Mouse (Mus musculus) inflammation-experienced regulatory T-cells, adult 6 months (primary cell): ENCODE measurements around the gene Art4. TPM values are rescaled to one million over a fixed set of nuclear protein-coding genes. Genes with fewer than 3 reads are reported as not detected.
"Not testable (repeated sequence)": the region's sequence is repeated elsewhere in the genome, so short reads cannot be mapped to it uniquely, and the experiment has no call there.

Source experiments
- ATAC-seq: one replicate; pipeline ENCODE4 v1.8.0; 2017
- polyA plus RNA-seq, 3 experiments: library from polyadenylated mRNA; unstranded; fragments of 100-300 nt; shearing (Covaris generic); gene quantifications; one replicate each; pipeline ENCODE4 v1.2.1; 2017

Gene Art4
- 1 to 10 TPM in 2 of 3 experiments, not detected in 1; 1.5 to 2.3 TPM for polyA plus RNA-seq

DNA sequence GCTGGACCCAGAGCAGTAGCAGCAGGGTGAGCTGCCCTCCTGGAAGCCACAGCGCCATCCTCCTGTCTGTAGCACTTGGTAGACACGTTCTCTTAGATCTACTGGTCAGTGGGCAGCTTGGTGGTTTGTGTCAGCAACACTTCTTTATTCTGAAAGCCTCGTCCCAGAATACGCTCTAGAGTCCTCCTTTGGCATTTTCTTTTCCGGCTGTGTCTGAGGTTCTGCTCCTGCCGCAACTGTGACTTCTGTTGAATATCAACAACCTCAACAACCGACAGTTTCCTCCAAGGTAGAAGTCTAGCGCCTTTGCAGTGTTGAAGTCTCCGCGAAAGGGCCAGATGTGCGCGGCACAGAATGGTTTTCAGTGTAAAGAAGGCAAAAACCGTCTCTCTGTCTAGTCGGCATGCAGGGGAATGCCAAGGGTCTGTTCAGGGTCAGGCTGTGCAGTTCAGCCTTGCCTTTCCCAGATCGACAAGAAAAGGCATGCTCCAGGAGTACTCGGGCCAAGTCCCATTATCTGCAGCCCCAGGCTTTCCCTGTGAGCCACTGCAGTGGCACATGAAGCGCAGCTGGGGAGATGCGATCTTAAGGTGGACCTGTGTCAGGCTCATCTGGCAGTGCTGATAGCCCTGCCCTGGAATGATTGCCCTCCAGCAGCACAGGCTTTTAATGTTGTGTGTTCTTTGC, at the start of gene Art4:
Gene Art4 (minus strand): TSS at position 548 of the 687 bp plus-strand sequence.
- ATAC-seq, result no peak

DNA sequence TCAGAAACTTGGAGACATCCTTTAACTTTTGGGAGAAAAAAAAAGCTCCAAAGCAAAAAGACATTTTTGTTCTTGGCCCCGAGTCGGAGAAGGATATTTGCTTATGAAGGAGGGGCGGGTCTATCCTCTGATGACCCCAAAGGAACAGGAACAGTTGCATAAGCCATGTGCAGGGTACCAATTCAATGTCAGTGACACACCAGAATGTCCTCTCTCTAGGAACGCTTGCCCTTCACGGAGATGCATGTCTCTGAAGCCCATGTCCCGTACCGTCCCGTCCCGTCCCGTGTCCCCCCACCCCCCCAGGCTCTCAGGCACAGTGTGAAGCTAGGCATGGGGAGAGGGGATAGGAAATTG, 49.4 kb upstream of the Art4 start:
- no peak for ATAC-seq

DNA sequence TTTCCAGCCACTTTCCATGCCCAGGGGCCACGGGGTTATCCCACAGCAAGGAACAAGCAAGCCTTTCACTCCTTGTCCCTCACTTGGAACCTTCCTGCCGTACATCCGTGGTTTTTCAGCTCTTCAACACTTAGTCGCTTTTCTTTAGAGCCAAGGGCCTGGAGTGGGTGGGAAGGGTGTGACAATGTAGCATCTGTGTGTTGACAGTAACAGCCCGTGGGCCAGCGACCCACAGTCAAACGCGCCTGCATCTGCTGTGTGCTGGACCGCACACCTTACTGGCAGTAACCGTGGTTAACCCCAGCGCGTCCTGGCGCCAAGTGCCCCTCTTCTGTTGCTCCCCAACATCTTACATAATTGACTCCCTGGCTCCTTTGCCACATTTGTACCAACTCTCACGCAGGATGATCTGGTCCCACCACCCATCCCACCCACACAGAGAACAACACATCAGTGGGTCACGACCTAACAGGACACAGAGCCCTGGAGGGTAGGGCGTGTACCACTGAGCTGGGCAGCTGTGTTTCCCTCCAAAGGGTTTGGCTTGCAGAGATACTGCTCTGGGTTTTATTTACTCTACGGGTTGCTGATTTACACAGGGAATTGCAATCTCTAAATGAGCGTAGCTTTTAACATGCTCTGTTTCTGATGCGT, 48.9 kb upstream of the Art4 start:
- ATAC-seq, result no peak

DNA sequence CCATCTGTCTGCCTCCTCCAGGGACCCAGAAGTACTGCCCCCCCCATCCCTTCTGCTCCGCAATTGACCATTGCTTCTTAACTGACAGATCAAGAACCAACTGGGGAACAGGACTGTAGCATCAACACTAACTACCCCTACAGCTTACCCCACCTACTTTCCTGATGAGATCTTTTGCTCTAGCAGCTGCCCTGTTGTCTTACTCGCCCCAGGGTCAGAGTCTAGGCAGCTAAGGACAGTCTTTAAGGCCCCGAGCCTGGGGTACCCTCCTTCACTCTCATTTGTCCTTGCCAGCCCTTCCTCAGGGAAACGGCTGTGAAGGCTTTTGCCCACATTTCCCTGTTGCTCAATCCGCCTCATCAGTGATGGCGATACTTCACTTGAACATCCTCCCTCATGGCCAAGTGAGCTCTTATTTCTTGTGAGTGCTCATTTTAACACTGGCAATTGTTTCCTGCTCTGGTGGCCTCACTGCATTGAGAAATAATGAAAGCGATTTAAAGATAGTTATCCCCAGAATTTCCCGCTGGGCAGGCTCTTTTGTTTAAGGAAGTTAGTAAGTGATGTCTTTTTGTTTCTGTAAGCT, 46.4 kb upstream of the Art4 start:
- no peak for ATAC-seq

DNA sequence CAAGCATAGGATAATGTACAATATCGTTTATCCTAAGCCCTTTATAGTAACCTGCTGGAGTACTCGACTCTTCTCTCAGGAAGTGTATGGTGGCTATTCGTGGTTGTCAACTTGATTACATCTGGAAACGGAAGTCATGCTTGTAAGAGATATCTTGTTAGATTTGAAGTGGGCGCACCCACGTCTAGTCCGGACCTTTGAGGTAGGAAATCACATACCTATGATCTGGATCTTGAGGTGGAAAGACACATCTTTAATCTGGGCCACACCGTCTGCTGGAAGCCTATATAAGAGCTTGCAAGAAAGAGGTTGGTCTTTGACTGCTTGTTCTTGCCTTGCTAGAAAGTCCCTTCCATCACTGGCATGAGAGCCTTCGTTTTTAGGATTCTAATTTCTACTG, 45.0 kb upstream of the Art4 start:
- ATAC-seq, result peak; percentile 23

DNA sequence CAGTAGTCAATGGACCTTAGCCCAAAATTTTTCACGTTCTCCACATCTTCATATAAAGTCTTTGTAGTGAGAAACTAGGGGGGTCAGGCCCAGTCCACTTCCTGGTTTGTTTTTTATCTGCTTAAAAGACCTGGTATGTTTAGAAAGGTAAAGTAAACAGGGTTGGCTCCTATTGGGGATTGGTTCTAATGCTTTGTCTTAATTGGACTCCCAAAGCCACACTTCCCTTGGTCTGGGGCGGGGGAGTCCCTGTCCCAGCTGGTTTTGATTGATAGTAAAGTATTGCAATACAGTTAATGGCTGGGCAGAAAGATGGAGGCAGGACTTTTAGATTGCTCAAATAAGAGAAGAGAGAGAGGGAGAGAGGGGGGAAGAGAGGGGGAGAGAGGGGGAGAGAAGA, 43.5 kb upstream of the Art4 start:
- no peak for ATAC-seq

DNA sequence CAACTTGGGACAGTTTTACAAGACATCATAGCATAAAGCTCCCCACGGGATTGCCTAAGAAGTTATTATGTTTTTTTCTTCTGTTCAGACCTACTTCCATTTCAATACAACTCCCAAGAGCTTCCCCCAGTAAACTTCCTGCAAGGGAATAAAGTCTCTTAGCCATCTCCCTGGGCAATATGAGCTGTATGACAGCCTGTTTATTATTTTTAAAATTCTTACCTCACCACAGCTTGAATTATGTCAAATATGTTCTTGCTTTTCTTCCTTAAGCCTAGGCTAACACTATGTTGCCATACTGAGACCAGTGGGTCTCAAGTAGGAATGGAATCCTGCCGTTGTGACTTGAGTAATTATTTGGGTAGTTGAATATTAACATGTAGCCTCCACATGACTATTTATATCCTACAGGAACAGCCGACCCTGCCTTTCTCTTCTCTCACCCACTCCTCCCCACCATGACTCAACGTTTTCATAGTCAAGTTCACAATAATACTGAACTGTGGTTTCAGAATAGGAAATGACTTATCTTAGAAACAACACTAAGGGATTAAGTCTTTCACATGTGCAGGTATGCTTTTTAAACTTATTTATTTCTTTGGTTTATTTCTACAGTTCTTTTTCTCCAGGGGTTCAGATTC, 43.0 kb upstream of the Art4 start:
- peak; percentile 24 for ATAC-seq

DNA sequence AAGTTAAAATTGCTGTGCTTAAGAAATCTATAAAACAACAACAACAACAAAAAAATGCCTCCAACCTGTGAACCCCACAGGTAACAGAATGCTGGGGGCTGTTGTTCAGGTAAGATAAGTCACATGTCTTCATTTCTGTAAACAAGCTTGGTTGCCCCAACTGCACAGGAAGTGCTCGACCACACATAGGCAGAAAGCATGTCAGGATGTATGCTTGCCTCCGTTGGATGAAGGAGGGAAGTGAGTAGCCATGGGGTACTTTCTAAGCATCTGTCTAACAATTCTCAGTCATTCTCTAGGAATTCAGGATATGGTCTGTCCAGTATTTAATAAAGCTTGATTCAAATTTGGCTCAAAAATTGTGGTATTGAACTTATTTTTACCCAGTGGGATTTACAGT, 41.4 kb upstream of the Art4 start:
- peak; percentile 81 for ATAC-seq

DNA sequence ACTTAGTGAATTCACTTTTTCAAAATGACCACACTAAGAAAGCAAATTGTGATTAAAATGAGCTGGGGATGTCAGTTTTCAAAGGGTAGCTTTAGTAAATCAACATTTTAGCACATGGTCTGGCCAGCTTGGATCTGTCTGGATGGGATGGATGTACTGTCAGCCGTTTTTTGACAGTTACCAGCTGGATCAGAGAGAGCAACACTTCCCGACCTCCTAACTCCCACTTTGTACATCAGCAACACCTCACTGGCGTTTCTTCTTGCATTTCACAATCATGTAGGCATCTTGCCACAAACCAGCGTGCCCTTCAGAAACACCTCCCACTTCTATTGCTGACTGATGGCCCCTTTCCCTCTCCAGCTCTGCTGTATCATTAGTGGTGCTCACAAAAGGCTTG, 40.7 kb upstream of the Art4 start:
- no peak for ATAC-seq

DNA sequence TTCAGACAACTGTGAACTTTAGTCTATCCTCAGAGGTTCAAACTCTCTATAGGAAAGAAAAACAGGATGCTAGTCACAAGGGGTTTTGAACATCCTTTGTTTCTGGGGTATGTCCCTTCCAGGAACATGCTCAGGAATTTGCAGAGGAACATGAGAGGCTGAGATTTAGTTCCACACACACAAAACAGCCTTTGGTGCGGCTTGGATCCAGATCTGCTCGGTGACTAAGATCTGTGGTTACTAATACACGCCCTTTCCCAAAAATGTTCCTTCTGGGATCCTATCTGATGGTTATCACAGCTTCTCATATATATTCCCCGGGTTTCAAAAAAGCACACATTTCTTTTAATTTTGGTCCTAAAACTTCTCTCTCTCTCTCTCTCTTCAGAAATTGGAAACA, 40.3 kb upstream of the Art4 start:
- no peak for ATAC-seq

DNA sequence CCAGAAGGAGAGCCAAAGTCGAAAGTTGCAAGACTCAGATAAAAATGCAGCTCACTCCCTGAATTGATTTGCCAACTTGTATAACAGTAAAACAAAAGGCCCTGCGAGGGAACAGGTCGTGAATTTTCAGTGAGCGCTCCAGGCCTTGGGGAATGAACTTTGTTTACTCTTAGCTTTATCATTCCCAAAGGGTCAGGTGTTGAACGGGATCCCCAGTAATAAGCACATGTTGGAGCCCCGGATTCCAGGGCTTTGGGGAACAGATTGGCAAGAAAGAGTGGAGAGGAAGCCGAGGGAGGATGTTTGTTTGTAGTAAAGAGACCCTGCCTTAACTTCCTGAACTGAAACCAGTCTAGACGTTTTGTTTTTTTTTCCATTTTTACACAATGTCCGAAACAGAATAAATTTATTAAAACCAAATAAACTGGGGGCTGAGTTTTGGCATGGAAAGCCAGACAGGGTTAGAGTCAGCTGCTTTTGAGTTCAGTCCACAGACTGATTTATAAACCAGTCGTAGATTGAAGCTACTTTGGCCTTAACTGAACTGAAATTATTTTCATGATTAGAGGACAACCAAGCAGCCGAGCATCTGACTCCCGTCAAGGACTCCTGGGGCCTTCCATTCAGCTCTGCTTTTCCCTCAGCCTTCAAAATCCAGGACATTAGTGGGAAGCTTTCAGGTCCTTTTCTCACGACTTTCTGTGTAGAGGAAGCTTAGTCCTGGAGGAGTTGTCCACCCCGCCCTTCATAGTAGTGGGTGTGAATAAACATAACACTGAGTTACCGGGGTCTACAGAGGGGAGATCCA, 37.2 kb upstream of the Art4 start:
- no peak for ATAC-seq

DNA sequence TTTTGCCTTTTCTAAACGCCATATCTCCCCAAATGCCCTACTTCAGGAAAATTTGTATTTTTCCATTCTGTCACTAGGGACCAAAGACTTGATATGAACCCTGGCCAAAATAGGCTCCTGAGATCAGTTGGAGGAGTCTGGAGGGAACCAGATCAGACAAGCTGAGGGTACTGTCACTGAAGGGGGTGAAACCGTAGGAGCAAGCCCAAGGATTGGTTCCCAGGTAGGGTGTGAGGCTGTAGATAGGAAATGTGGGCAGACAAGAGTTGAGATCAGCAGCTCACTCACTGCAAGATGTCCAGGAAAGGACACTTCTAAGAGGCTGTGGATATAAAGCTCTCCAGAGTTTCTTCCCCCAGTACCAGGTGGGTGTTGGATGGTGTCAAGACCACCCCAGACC, 34.5 kb upstream of the Art4 start:
- no peak for ATAC-seq

DNA sequence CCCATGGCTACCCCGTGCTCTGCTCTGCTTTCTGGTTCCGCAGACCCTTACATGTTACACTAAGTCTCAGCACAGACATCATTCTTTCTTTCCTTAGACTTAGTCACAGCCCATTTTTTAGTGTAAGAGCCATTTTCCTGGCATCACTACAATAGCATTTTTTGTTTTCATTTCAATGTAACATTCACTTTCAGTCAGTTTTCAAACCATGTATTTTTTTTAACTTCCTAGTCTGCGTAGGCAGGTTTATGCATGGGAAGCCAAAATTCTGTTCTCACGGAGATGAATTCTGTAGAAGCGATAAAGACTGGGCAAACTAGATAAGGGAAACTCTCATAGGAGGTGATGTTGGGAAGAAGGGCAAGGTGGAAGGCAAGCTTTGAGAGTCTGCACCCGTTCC, 32.0 kb upstream of the Art4 start:
- ATAC-seq, result no peak

DNA sequence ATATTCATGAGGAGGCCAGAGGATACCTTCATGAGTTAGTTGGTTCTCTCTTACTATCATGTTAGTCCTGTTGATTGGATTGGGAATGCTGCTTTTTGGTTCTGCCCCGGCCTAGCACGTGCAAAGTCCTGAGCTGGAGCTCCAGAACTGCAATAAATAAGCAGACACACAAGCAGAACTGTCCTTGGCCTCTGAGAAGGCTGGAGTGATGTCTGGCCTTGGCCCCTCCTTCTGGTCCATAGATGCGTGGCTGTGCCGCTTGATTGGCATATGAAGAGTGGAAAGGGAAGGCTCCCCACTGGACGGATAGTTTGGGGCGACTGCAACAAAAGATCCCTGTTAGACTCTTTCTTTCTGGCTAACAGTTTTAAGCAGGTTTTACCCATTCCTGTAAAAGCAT, 31.5 kb upstream of the Art4 start:
- no peak for ATAC-seq

DNA sequence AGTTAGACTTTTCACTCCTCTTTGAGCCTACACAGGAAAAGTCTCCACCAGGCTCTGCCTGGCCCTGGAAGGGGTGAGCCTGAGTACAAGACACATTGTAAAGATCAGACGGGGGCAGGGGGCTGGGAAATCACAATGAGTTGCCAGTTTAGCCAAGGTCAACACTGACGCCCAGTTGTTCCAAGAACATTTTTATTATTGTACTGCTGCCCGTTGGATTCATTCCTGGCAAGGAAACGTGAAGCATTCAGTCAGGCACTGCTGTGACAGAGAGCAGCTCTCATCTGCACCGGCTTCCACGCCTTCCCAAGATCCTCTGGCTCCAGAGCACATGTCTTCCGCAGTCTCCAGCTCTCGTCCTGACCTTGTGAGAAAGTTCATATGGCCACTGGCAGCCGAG, 30.3 kb upstream of the Art4 start:
- no peak for ATAC-seq

DNA sequence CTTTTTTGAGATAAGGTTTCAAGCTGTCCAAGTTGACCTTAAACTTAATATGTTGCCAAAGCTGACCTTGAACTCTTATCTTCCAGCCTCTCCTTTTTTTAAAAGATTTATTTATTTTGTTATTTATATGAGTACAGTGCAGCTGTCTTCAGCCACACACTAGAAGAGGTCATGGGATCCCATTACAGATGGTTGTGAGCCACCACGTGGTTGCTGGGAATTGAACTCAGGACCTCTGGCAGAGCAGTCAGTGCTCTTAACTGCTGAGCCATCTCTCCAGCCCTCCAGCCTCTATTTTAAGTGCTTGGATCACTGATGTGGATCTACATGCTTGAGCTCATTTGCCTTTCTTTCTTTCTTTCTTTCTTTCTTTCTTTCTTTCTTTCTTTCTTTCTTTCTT, 27.2 kb upstream of the Art4 start:
- not testable (repeated sequence) for ATAC-seq

DNA sequence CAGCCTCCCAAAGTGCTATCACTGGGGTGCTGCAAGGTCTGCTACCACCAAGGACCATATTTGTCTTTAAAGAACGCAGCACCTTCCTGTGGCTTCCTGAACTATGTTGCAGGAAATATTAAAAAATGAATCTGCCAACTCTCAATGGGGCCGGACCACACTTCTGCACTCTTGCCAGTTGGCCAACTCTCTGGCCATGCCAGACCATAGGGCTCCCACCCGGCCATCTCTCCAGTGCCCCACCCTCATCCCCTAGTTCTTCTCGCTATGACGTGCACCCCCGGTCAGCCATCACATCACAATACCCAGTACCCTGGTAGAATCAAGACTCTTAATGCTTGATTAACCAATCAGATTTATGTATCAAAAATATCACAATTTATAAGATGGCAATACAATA, 26.4 kb upstream of the Art4 start:
- no peak for ATAC-seq

DNA sequence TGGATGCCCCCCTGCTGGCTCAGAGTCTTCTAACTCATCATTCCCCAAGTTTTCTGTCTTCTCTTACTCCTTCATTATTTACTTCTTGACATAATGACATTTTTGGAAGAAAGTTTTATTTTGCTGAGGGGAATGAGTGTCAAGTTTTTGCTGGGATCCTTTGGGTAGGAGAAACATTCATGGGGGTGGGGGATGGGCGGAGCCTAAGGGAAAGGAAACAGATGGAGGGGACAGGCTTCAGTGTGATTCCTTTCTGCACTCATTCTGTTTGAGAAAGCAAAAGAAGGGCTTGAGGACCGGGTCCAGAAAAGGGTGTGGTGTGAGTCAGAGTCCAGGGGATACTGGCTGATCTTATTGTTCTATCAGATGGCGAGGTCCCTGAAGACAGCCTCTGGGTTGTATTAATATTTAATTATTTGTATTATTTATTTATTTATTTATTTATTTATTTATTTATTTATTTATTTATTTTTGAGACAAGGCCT, 25.9 kb upstream of the Art4 start:
- no peak for ATAC-seq

DNA sequence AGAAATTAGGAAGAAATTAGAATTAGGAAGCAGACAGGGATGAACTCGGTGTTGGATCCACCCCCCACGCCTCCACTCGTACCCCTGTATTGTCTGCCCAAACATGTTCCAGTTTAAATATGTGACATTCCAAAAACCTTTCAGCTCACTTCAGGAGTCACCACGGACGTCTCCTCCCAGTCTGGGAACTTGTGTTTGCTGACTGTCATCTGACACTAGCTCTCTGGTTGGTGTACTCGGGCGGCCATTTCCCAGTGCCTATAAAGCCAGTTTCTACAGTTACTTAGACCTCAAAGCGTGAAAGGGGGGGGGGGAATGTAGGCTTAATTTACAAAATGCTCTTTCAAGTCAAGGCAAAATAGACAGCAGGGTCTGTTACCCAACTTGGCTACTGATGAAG, 24.1 kb upstream of the Art4 start:
- no peak for ATAC-seq

DNA sequence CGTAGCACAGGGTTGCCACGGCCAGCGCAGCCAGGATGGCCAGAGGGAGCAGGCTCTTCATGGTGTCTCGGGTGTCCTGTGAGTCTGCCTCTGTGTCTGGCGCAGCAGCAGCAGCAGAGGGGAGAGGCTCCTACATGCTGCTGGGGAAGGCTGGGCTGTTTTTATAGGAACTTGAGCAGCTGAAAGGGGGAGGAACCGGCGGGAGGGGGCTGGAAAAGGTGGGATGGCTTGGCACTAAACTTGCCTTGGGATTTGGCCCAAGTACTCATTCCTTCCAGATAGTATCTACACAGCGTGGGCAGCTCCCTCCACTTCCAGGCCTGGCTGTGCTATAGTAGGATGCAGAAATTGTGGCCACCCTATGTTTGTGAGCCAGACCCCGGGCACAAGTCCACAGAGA, 18.1 kb upstream of the Art4 start, which contains the start of gene Mgp:
Gene Mgp (minus strand): TSS at position 154 of the 400 bp plus-strand sequence.
- ATAC-seq, result no peak

DNA sequence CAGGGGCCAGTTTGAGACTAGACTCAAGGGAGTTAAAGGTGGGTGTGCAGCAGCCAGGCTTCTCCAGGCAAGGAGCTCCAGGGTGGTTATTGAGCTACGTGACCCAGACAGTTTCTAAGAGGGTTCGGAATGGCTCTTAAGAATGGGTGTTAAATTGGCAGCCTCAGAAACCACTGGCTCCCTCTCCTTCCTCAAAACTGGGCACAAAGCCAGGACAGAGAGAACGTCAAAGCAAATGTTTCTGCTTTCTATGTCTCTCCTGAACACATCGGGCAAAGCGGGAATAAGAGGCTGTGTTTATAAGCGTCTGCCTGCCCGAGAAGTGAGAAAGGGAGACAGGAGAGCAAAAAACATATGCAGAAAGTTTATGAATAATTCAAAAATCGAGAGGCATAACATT, 17.1 kb upstream of the Art4 start:
- no peak for ATAC-seq

DNA sequence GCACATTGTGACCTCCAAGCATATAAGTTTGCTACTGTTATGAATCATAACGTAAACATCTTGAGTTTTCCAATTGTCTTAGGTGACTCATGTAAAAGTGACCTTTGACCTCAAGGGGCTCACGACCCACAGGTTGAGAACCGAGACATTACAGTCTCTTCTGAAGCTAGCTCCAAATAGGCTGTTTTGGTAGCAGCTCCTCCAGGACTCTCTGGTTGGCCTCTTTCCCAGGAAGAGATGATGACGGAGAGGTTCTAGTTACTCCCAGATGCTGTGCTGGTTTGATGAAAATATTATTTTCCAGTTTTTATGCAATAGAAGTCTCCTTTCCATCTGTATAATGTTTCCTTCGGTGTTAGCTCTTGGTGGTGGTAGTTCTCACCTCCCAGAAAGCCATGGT, 11.4 kb upstream of the Art4 start:
- ATAC-seq, result no peak

DNA sequence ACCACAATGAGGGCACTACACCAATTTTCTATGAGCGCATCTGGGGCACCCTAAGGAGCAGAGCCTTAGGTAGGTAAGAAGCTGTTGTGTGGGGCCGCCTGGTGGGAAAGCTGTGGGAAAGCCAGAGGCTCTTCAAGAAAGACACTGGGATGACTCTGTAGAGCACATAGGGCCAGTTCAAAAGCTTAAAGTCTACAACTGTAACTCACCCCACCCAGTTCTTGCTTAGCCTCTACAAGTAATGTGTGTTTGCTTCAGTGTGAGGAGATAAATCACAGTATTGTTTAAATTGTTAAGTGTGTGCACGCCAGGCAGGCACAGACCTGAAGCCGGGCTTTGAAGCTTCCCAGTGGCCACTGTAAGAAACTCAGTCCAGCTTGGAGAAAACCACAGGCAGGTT, 8.6 kb upstream of the Art4 start:
- no peak for ATAC-seq
